Comparison of ENCODE assay signal across 28 mouse cellular contexts in the genomic region with DNA sequence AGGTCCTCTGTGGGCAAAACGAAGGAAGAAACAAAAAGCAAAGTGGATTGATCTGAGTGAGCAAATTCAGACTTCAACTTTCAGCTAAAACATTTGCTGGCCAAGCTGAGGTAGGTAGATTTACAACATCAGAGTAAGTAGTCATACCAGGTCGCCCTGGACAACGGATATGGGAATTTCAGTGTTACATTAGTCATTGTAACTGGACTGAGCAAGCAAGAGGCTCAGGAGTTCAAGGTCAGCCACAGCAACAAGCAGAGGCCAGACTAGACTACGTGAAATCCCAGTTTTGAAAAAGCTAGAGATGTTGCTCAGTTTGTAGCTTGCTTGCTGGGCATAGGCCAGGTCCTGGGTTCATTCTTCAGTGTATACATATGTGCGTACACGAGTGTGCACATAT. TPM values are rescaled to one million over a fixed set of nuclear protein-coding genes. Genes with fewer than 3 reads are reported as not detected.
A peak's percentile ranks its signal among the peaks of the same experiment; 100 is the strongest.
DNase-seq lines count a peak whose midpoint lies in the region; ATAC-seq and TF ChIP-seq lines count a peak whose summit lies in the region.
"Had no signal": no experiment of that assay in that cellular context is flagged by ENCODE, and none has a peak within 500 bp of the region (broad histone marks: within the 10 kb centered on the region; RNA-seq: fewer than 3 reads in every experiment).

No protein-coding gene starts in this region.

- H3K27me3 ChIP-seq in midbrain, embryonic 13.5 days: no peaks in the 10 kb centered on the region
- H3K27me3 ChIP-seq: CH12.LX; embryonic facial prominence, embryonic 12.5 days; embryonic facial prominence, embryonic 15.5 days; hindbrain, embryonic 13.5 days; intestine, embryonic 15.5 days; Patski had no signal

- no peak overlapping the region for H3K9ac ChIP-seq in midbrain, embryonic 13.5 days (replicated peaks)
- H3K9ac ChIP-seq: embryonic facial prominence, embryonic 12.5 days; embryonic facial prominence, embryonic 15.5 days; forebrain, postnatal 0 days; hindbrain, embryonic 13.5 days; intestine, embryonic 15.5 days had no signal

- H3K27ac ChIP-seq in gastrocnemius, adult 2 months: 0 out of 2 replicates have a peak overlapping the region, but pooled peaks have one; percentile 20
- H3K27ac ChIP-seq in midbrain, embryonic 13.5 days: no peak overlapping the region
- H3K27ac ChIP-seq: embryonic facial prominence, embryonic 12.5 days; embryonic facial prominence, embryonic 15.5 days; hindbrain, embryonic 10.5 days; hindbrain, embryonic 13.5 days; intestine, embryonic 15.5 days had no signal

- DNase-seq in adrenal gland, adult (ENCODE audit: inconsistent age in 2 of 2, low spot score in 1 of 2): peak; percentile 72 to 84
- no peak for DNase-seq in adrenal gland, postnatal 25 days
- DNase-seq in gastrocnemius, adult 2 months: no peak
- DNase-seq in gastrocnemius, adult 8-10 months (ENCODE audit: low spot score in 2 of 2): no peak
- peak; percentile 33 for DNase-seq in 416B (ENCODE audit: low read depth)
- peak; percentile 64 to 71 for DNase-seq in adrenal gland, postnatal 36 days
- no peak for DNase-seq in spleen, postnatal 14 days (ENCODE audit: low spot score in 2 of 2)
- DNase-seq: B cell, adult 2 months; cerebellum, adult 11 months; cerebellum, adult 2 months; cerebellum, adult 9-11 months; cerebellum, postnatal 25 days; forebrain, postnatal 0 days; gastrocnemius, postnatal 10 days; gastrocnemius, postnatal 36 days; kidney, adult 11 months had no signal

- H3K36me3 ChIP-seq in midbrain, embryonic 13.5 days: no peaks in the 10 kb centered on the region
- H3K36me3 ChIP-seq: embryonic facial prominence, embryonic 12.5 days; embryonic facial prominence, embryonic 15.5 days; G1E; hindbrain, embryonic 10.5 days; hindbrain, embryonic 13.5 days; intestine, embryonic 15.5 days had no signal

- no peak overlapping the region for H3K4me2 ChIP-seq in midbrain, embryonic 13.5 days (replicated peaks)
- H3K4me2 ChIP-seq: embryonic facial prominence, embryonic 12.5 days; embryonic facial prominence, embryonic 15.5 days; heart, embryonic 11.5 days; hindbrain, embryonic 13.5 days; intestine, embryonic 15.5 days had no signal

- WGBS in midbrain, embryonic 13.5 days: 87% methylated on average over 6 of the region's 6 CpGs

- H3K9me3 ChIP-seq in midbrain, embryonic 13.5 days: no peaks in the 10 kb centered on the region
- H3K9me3 ChIP-seq: embryonic facial prominence, embryonic 12.5 days; embryonic facial prominence, embryonic 15.5 days; hindbrain, embryonic 10.5 days; hindbrain, embryonic 13.5 days; intestine, embryonic 15.5 days had no signal

- intact Hi-C loops in gastrocnemius, adult 2 months (cut with DNase I): no loop called here

- 0 out of 2 replicates have a peak, but pooled peaks cover 4% of the 10 kb centered on the region for H3K4me1 ChIP-seq in midbrain, embryonic 13.5 days (replicated peaks)
- H3K4me1 ChIP-seq: embryonic facial prominence, embryonic 15.5 days had no signal

- ATAC-seq in midbrain, embryonic 13.5 days: no peak
- ATAC-seq: forebrain, embryonic 14.5 days; forebrain, postnatal 0 days; hindbrain, embryonic 16.5 days; intestine, embryonic 15.5 days; Patski had no signal

- TF ChIP-seq CTCF in gastrocnemius, adult 2 months (IDR thresholded peaks at IDR 0.05): no peak

- no peak overlapping the region for H3K4me3 ChIP-seq in gastrocnemius, adult 2 months
- no peak overlapping the region for H3K4me3 ChIP-seq in midbrain, embryonic 13.5 days (replicated peaks)
- H3K4me3 ChIP-seq: embryonic facial prominence, embryonic 12.5 days; embryonic facial prominence, embryonic 15.5 days; hindbrain, embryonic 10.5 days; hindbrain, embryonic 13.5 days; intestine, embryonic 15.5 days had no signal

RNA-seq across cellular contexts. Expression of a gene that starts 22.5 kb away (rescaled TPM):
- 4.0 and 5.2 TPM in 2 replicates for total RNA-seq in adrenal gland, postnatal 25 days (2021)
- under 1 TPM; 0.17 to 0.23 TPM for total RNA-seq in gastrocnemius, adult 2 months (2021)
- under 1 TPM in 1 of 4 experiments, not detected in 3; 0.16 TPM for total RNA-seq in gastrocnemius, adult 8-10 months (2022)
- 1 to 10 TPM; 1.5 to 3.3 TPM for total RNA-seq in adrenal gland, postnatal 36 days (2021)
- 2.5 and 3.2 TPM in 2 replicates for polyA plus RNA-seq in midbrain, embryonic 13.5 days (2015; fragmentation: Nextera tagmentation; extraction: Ambion mirVana)
- polyA plus RNA-seq: G1E had no signal

RNA-seq across cellular contexts. Expression of a gene that starts 27.1 kb away (rescaled TPM):
- total RNA-seq in adrenal gland, postnatal 25 days (2021): 54.7 and 62.5 TPM in 2 replicates
- 10 to 100 TPM; 31.3 to 32.9 TPM for total RNA-seq in gastrocnemius, adult 2 months (2021)
- total RNA-seq in gastrocnemius, adult 8-10 months (2022): 10 to 100 TPM; 23.4 to 30.2 (median 28.0) TPM
- 10 to 100 TPM; 66.0 to 74.1 TPM for total RNA-seq in adrenal gland, postnatal 36 days (2021)
- polyA plus RNA-seq in midbrain, embryonic 13.5 days (2015; fragmentation: Nextera tagmentation; extraction: Ambion mirVana): 41.2 and 43.7 TPM in 2 replicates

Comparison
In these comparisons a context has a peak if more than half of its experiments do, and no peak if none do; other contexts are left out.
1. DNase-seq: peak in adrenal gland, adult (2 of 2), 416B (single experiment) and adrenal gland, postnatal 36 days (2 of 2); none in adrenal gland, postnatal 25 days (single experiment), gastrocnemius, adult 2 months (single experiment), gastrocnemius, adult 8-10 months (0 of 2) and spleen, postnatal 14 days (0 of 2).